Mouse (Mus musculus): Measurements from ENCODE around the gene Lonp2. TPM values are rescaled to one million over a fixed set of nuclear protein-coding genes. Genes with fewer than 3 reads are reported as not detected.
A peak's percentile ranks its signal among the peaks of the same experiment; 100 is the strongest.

Gene Lonp2
- polyA plus RNA-seq, 1 experiment from 2014 or later, result 53.5 TPM

- 71% methylated on average over 8 of the region's 8 CpGs for WGBS
- H3K9me3 ChIP-seq (ENCODE audit: control insufficient read depth), result no peaks in the 10 kb centered on the region
- peaks cover 5% of the 10 kb centered on the region; the same call in 1 of the 2 replicates for H3K4me1 ChIP-seq (replicated peaks; ENCODE audit: control insufficient read depth, insufficient read depth, low read length)
- H3K27ac ChIP-seq (ENCODE audit: low read depth, low read length), result peak overlapping the region; percentile 86
- H3K9ac ChIP-seq (ENCODE audit: low read depth, low read length), result no peak overlapping the region
- no peak for TF ChIP-seq CTCF (IDR thresholded peaks at IDR 0.05; ENCODE audit: low read depth)
- no peaks in the 10 kb centered on the region for H3K27me3 ChIP-seq (replicated peaks; ENCODE audit: control insufficient read depth, insufficient read depth, low read length)
- no peaks in the 10 kb centered on the region for H3K36me3 ChIP-seq (ENCODE audit: control insufficient read depth, insufficient read depth)
- ATAC-seq, result no peak
- no peak overlapping the region for H3K4me2 ChIP-seq (replicated peaks; ENCODE audit: low read depth)
- H3K4me3 ChIP-seq (ENCODE audit: low read depth, low read length), result no peak overlapping the region
Observed at GRCm38 (mm10) chr8:86765669-86766068, 141.8 kb downstream of the Lonp2 start.

GRCm38 (mm10) chr8:86766548-86767211 lies 142.8 kb downstream of the Lonp2 start:
- H3K4me3 ChIP-seq (ENCODE audit: low read depth, low read length), result no peak overlapping the region
- ATAC-seq, result peak; percentile 89
- WGBS, result 46% methylated on average over 9 of the region's 9 CpGs
- 0 out of 2 replicates have a peak, but pooled peaks have one; percentile 4 for TF ChIP-seq CTCF (IDR thresholded peaks at IDR 0.05; ENCODE audit: low read depth)
- H3K4me1 ChIP-seq (replicated peaks; ENCODE audit: control insufficient read depth, insufficient read depth, low read length), result peaks cover 5% of the 10 kb centered on the region; the same call in 1 of the 2 replicates
- no peak overlapping the region for H3K4me2 ChIP-seq (replicated peaks; ENCODE audit: low read depth)
- H3K36me3 ChIP-seq (ENCODE audit: control insufficient read depth, insufficient read depth), result no peaks in the 10 kb centered on the region
- H3K27me3 ChIP-seq (replicated peaks; ENCODE audit: control insufficient read depth, insufficient read depth, low read length), result no peaks in the 10 kb centered on the region
- H3K9ac ChIP-seq (ENCODE audit: low read depth, low read length), result no peak overlapping the region
- no peaks in the 10 kb centered on the region for H3K9me3 ChIP-seq (ENCODE audit: control insufficient read depth)
- H3K27ac ChIP-seq (ENCODE audit: low read depth, low read length), result peak overlapping the region; percentile 86

DNA sequence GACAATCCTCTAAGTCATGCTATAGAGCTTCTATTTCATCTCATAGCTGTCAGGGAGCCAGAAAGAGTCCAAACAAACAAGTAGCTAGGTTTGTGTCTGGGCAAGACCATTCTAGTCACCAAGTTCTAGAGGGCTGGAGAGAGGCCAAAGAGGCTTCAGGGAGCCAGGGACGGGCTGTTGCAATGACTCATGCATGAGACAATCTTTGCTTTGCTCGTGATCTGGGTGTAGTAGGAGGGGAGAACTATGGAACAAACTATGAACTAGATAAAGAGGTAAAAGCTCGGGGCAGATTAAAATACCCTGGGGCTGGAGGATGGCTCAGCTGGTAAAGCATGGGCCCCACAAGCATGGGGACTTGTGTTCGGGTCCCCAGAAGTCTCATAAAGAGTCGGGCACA lies 144.7 kb downstream of the Lonp2 start:
- no peak overlapping the region for H3K9ac ChIP-seq (ENCODE audit: low read depth, low read length)
- peaks cover 5% of the 10 kb centered on the region; the same call in 1 of the 2 replicates for H3K4me1 ChIP-seq (replicated peaks; ENCODE audit: control insufficient read depth, insufficient read depth, low read length)
- H3K4me3 ChIP-seq (ENCODE audit: low read depth, low read length), result no peak overlapping the region
- no peak overlapping the region for H3K4me2 ChIP-seq (replicated peaks; ENCODE audit: low read depth)
- peak; percentile 57 for ATAC-seq
- H3K27me3 ChIP-seq (replicated peaks; ENCODE audit: control insufficient read depth, insufficient read depth, low read length), result no peaks in the 10 kb centered on the region
- no peaks in the 10 kb centered on the region for H3K9me3 ChIP-seq (ENCODE audit: control insufficient read depth)
- 35% methylated on average over 5 of the region's 5 CpGs for WGBS
- TF ChIP-seq CTCF (IDR thresholded peaks at IDR 0.05; ENCODE audit: low read depth), result no peak
- no peaks in the 10 kb centered on the region for H3K36me3 ChIP-seq (ENCODE audit: control insufficient read depth, insufficient read depth)
- peak overlapping the region; percentile 43 for H3K27ac ChIP-seq (ENCODE audit: low read depth, low read length)

DNA sequence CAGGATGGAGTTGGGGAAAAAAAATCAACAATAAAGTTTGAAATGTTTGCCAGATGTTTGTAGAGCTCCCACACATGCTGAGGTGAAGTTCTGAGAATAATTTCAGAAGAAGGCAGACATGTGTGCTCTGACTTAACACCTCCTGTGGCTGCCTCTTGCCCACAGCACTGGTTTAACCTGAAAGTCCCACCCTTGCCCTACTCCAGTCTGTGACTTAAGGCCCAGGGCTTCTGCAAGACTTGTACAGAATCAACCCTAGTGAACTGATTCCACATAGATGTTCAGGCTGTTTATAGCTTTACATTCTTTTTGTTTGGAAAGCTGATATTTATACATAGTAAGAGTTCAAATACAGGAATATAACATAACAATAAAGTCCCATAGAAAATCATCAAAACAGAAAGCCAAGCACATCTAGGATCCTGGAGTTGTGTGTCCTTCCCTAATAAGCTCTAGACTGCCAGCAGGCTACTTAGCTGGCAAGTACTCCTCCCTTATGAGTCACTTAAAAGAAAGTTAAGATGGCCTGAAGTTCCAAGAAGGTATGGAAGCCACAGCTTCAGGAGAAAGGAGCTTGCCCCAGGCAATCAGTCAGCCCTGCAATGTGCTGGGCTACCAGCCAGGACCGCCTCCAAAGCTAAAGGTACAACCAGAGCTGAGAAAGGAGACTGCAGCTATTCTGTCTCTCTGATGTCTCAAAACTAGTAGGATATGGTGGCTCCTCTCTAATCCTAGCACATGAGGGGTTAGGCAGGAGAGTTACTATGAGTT lies 146.3 kb downstream of the Lonp2 start:
- Histone ChIP-seq H3K36me3 (ENCODE audit: control insufficient read depth, insufficient read depth) (no peaks in the 10 kb centered on the region), H3K9me3 (ENCODE audit: control insufficient read depth) (no peaks in the 10 kb centered on the region), H3K27ac (ENCODE audit: low read depth, low read length) (no peak overlapping the region), H3K4me2 (replicated peaks; ENCODE audit: low read depth) (no peak overlapping the region), H3K4me3 (ENCODE audit: low read depth, low read length) (no peak overlapping the region), H3K9ac (ENCODE audit: low read depth, low read length) (no peak overlapping the region), H3K4me1 (replicated peaks; ENCODE audit: control insufficient read depth, insufficient read depth, low read length) (peaks cover 5% of the 10 kb centered on the region; the same call in 1 of the 2 replicates), H3K27me3 (replicated peaks; ENCODE audit: control insufficient read depth, insufficient read depth, low read length) (no peaks in the 10 kb centered on the region)
- 56% methylated on average over 1 of the region's 1 CpGs for WGBS
- no peak for ATAC-seq
- TF ChIP-seq CTCF (IDR thresholded peaks at IDR 0.05; ENCODE audit: low read depth), result no peak

Small RNA genes within 50 kb of the gene (microRNA-seq; reads per million reads assigned to microRNA genes)
- not detected for gene Gm44348

Other genes with a start within 250 kb of the Lonp2 start
- gene Abcc12, start 43.4 kb upstream of the Lonp2 start, polyA plus RNA-seq (2015; fragmentation: Nextera tagmentation; extraction: Ambion mirVana), result 0.07 TPM in 1 of 2 replicates, not detected in the other
- gene Gm10638, start 121.7 kb downstream of the Lonp2 start, polyA plus RNA-seq (2015; fragmentation: Nextera tagmentation; extraction: Ambion mirVana), result 3.5 and 4.3 TPM in 2 replicates
- 26.3 and 26.5 TPM in 2 replicates for gene Siah1a, start 121.9 kb downstream of the Lonp2 start, polyA plus RNA-seq (2015; fragmentation: Nextera tagmentation; extraction: Ambion mirVana)